Mouse (Mus musculus) embryonic facial prominence, embryonic 11.5 days (tissue): Measurements from ENCODE around the gene Phkb. TPM values are rescaled to one million over a fixed set of nuclear protein-coding genes. Genes with fewer than 3 reads are reported as not detected.
A peak's percentile ranks its signal among the peaks of the same experiment; 100 is the strongest.

ENCODE experiments used
- ATAC-seq: fragments of 200-750 bp; cut with Nextera tagmentation; replicated peaks from 2 replicates; pipeline ENCODE4 v1.8.0; 2017; ENCODE audit warnings: low read depth; ENCODE audit not compliant: insufficient number of reproducible peaks, low FRiP score, low TSS enrichment
- DNase-seq: peaks from one replicate; pipeline ENCODE4 v3.0.0-alpha.2; 2015; ENCODE audit warnings: low spot score
- H3K27ac ChIP-seq: fragments of 300-500 bp; sonication (generic); replicated peaks from 2 replicates; pipeline ENCODE4 v1.5.1; 2014; ENCODE audit warnings: mild to moderate bottlenecking, low read depth, low read length, control low read depth
- H3K27me3 ChIP-seq: fragments of 300-500 bp; sonication (generic); 2 replicates; pipeline ENCODE4 v1.6.1; 2014; ENCODE audit warnings: mild to moderate bottlenecking, low read length, moderate library complexity, mixed read lengths; ENCODE audit not compliant: control insufficient read depth, insufficient read depth
- H3K36me3 ChIP-seq: fragments of 300-500 bp; sonication (generic); replicated peaks from 2 replicates; pipeline ENCODE4 v1.6.1; 2014; ENCODE audit warnings: low read depth, mild to moderate bottlenecking, low read length, moderate library complexity, mixed read lengths; ENCODE audit not compliant: control insufficient read depth, insufficient read depth
- H3K4me1 ChIP-seq: fragments of 300-500 bp; sonication (generic); 2 replicates; pipeline ENCODE4 v1.6.1; 2014; ENCODE audit warnings: low read length, mixed read lengths; ENCODE audit not compliant: control insufficient read depth, insufficient read depth
- H3K4me2 ChIP-seq: fragments of 300-500 bp; sonication (generic); 2 replicates; pipeline ENCODE4 v1.6.1; 2014; ENCODE audit warnings: low read depth, mild to moderate bottlenecking, control low read depth, low read length, moderate library complexity
- H3K4me3 ChIP-seq: fragments of 300-500 bp; sonication (generic); 2 replicates; pipeline ENCODE4 v1.5.1; 2014; ENCODE audit warnings: low read depth, low read length, control low read depth
- H3K9ac ChIP-seq: fragments of 300-500 bp; sonication (generic); replicated peaks from 2 replicates; pipeline ENCODE4 v1.6.1; 2014; ENCODE audit warnings: mild to moderate bottlenecking, control low read depth, low read length
- H3K9me3 ChIP-seq: fragments of 300-500 bp; sonication (generic); replicated peaks from 2 replicates; pipeline ENCODE4 v1.6.1; 2016; ENCODE audit warnings: mild to moderate bottlenecking, low read length, inconsistent platforms, mixed read lengths; ENCODE audit not compliant: control insufficient read depth
- WGBS: fragments of 180-500 bp; shearing (Covaris S2); extraction: QIAGEN DNeasy Blood & Tissue Kit; methylation state at CpG from one replicate; pipeline ENCODE4 v1.1.7; 2014; 5-methylcytosine and 5-hydroxymethylcytosine counted together
- polyA plus RNA-seq: library from polyadenylated mRNA; unstranded; fragments of >200 nt; fragmentation: Nextera tagmentation; extraction: Ambion mirVana; gene quantifications from 2 replicates; pipeline ENCODE4 v1.2.1, GENCODE M21; 2014

Gene Phkb
- polyA plus RNA-seq, 1 experiment from 2014 or later, result 50.6 TPM

GRCm38 (mm10) chr8:86034662-86035365 lies 194.1 kb downstream of the Phkb start:
- ATAC-seq, result no peak
- no peak overlapping the region for H3K9ac ChIP-seq
- 80% methylated on average over 6 of the region's 6 CpGs for WGBS
- H3K4me3 ChIP-seq, result no peak overlapping the region
- no peaks in the 10 kb centered on the region for H3K4me1 ChIP-seq
- H3K9me3 ChIP-seq, result no peaks in the 10 kb centered on the region
- no peaks in the 10 kb centered on the region for H3K36me3 ChIP-seq
- no peak overlapping the region for H3K27ac ChIP-seq
- DNase-seq, result no peak
- no peak overlapping the region for H3K4me2 ChIP-seq
- no peaks in the 10 kb centered on the region for H3K27me3 ChIP-seq

GRCm38 (mm10) chr8:86035371-86035770 lies 194.6 kb downstream of the Phkb start:
- H3K4me1 ChIP-seq, result no peaks in the 10 kb centered on the region
- WGBS, result 83% methylated on average over 4 of the region's 4 CpGs
- no peak overlapping the region for H3K9ac ChIP-seq
- H3K4me3 ChIP-seq, result no peak overlapping the region
- H3K36me3 ChIP-seq, result no peaks in the 10 kb centered on the region
- H3K27ac ChIP-seq, result no peak overlapping the region
- no peaks in the 10 kb centered on the region for H3K27me3 ChIP-seq
- no peak overlapping the region for H3K4me2 ChIP-seq
- H3K9me3 ChIP-seq, result no peaks in the 10 kb centered on the region
- no peak for DNase-seq
- no peak for ATAC-seq

- DNase-seq, result no peak
- H3K27me3 ChIP-seq, result no peaks in the 10 kb centered on the region
- H3K9ac ChIP-seq, result no peak overlapping the region
- no peak for ATAC-seq
- H3K27ac ChIP-seq, result no peak overlapping the region
- H3K4me2 ChIP-seq, result no peak overlapping the region
- WGBS, result 82% methylated on average over 3 of the region's 3 CpGs
- no peak overlapping the region for H3K4me3 ChIP-seq
- no peaks in the 10 kb centered on the region for H3K4me1 ChIP-seq
- H3K9me3 ChIP-seq, result no peaks in the 10 kb centered on the region
- no peaks in the 10 kb centered on the region for H3K36me3 ChIP-seq
Measured at GRCm38 (mm10) chr8:86038462-86038861, 197.7 kb downstream of the Phkb start.

- DNase-seq (peak; percentile 51), ATAC-seq (no peak)
- Histone ChIP-seq H3K36me3 (no peaks in the 10 kb centered on the region), H3K9me3 (no peaks in the 10 kb centered on the region), H3K27me3 (no peaks in the 10 kb centered on the region), H3K4me3 (no peak overlapping the region), H3K27ac (no peak overlapping the region; the same call in 1 of the 2 replicates), H3K4me1 (no peaks in the 10 kb centered on the region), H3K4me2 (no peak overlapping the region), H3K9ac (no peak overlapping the region)
- 26% methylated on average over 2 of the region's 2 CpGs for WGBS
Measured at GRCm38 (mm10) chr8:86042049-86042448, 201.3 kb downstream of the Phkb start.

GRCm38 (mm10) chr8:86050882-86051281 lies 210.1 kb downstream of the Phkb start:
- Histone ChIP-seq H3K36me3 (no peaks in the 10 kb centered on the region), H3K4me2 (no peak overlapping the region), H3K9me3 (no peaks in the 10 kb centered on the region), H3K9ac (no peak overlapping the region), H3K4me3 (no peak overlapping the region), H3K27me3 (no peaks in the 10 kb centered on the region), H3K4me1 (no peaks in the 10 kb centered on the region), H3K27ac (no peak overlapping the region)
- ATAC-seq (no peak), DNase-seq (no peak)
- WGBS, result 82% methylated on average over 3 of the region's 3 CpGs

- no peak for DNase-seq
- H3K36me3 ChIP-seq, result no peaks in the 10 kb centered on the region; the same call in 1 of the 2 replicates
- H3K4me1 ChIP-seq, result no peaks in the 10 kb centered on the region
- no peak for ATAC-seq
- H3K27me3 ChIP-seq, result no peaks in the 10 kb centered on the region
- WGBS, result 88% methylated on average over 4 of the region's 4 CpGs
- H3K4me3 ChIP-seq, result no peak overlapping the region
- no peak overlapping the region for H3K4me2 ChIP-seq
- H3K9ac ChIP-seq, result no peak overlapping the region
- no peaks in the 10 kb centered on the region for H3K9me3 ChIP-seq
- H3K27ac ChIP-seq, result no peak overlapping the region
Measured at GRCm38 (mm10) chr8:86052003-86052402, 211.2 kb downstream of the Phkb start.

- Histone ChIP-seq H3K27me3 (no peaks in the 10 kb centered on the region), H3K4me1 (no peaks in the 10 kb centered on the region), H3K4me3 (no peak overlapping the region), H3K4me2 (no peak overlapping the region), H3K36me3 (no peaks in the 10 kb centered on the region; the same call in 1 of the 2 replicates), H3K27ac (no peak overlapping the region), H3K9ac (no peak overlapping the region), H3K9me3 (no peaks in the 10 kb centered on the region)
- 88% methylated on average over 5 of the region's 5 CpGs for WGBS
- no peak for DNase-seq
- ATAC-seq, result no peak
Measured at GRCm38 (mm10) chr8:86058618-86059017, 217.9 kb downstream of the Phkb start.

- Histone ChIP-seq H3K36me3 (no peaks in the 10 kb centered on the region; the same call in 1 of the 2 replicates), H3K4me1 (no peaks in the 10 kb centered on the region), H3K27ac (no peak overlapping the region), H3K9ac (no peak overlapping the region), H3K27me3 (no peaks in the 10 kb centered on the region), H3K4me3 (no peak overlapping the region), H3K9me3 (no peaks in the 10 kb centered on the region), H3K4me2 (no peak overlapping the region)
- no peak for ATAC-seq
- DNase-seq, result no peak
- 77% methylated on average over 5 of the region's 5 CpGs for WGBS
Measured at GRCm38 (mm10) chr8:86059130-86059529, 218.4 kb downstream of the Phkb start.
